Mouse (Mus musculus): ENCODE data around the gene Zmynd15.

DNA sequence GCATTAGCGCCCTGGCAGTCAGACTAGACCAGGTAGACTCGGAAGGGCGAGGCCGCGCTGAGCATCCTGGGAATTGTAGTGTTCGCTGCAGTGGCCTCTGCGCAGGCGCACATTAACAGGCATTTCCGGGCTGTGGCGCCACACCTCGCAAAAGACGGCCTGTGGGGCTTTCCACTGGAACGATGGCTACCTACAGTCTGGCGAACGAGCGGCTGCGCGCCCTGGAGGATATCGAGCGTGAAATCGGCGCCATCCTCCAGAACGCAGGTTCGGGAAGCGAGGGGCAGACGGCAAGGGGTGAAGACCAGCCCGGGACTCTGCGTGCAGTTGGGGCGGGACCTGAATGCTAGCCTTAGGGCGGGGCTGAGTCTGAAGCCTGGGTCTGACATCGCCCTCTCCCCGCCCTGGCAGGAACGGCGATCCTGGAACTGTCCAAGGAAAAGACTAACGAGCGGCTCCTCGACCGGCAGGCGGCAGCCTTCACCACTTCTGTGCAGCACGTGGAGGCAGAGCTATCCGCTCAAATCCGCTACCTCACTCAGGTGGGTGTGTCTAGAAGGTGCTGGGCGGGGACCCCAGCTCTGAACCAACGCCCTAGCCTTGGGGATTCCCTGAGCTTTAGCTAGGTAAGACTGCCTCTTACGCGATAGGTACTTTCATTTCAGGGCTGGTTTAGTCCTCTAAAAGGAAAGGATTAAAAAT is 7.3 kb upstream of the Zmynd15 start, which contains the start of gene Med11:
- TF ChIP-seq CTCF (IDR thresholded peaks at IDR 0.05; ENCODE audit: control insufficient read depth, insufficient read depth, insufficient read length) (peak; percentile 94), USF1 (IDR thresholded peaks at IDR 0.05; ENCODE audit: low read depth) (peak; percentile 68), CEBPB (IDR thresholded peaks at IDR 0.05; ENCODE audit: low read depth) (no peak), FOSL1 (IDR thresholded peaks at IDR 0.05; ENCODE audit: insufficient read depth, low read length, poor library complexity, severe bottlenecking) (no peak), MYOD1 (IDR thresholded peaks at IDR 0.05; ENCODE audit: control insufficient read depth, insufficient read length, low read depth) (no peak), MAX (IDR thresholded peaks at IDR 0.05) (peak; percentile 100), MYOG (IDR thresholded peaks at IDR 0.05; ENCODE audit: control insufficient read depth, extremely low read depth, insufficient read length) (no peak)

All from C2C12 (cell line).